Mouse (Mus musculus): Measurements from ENCODE around the gene Ankrd28.

DNA sequence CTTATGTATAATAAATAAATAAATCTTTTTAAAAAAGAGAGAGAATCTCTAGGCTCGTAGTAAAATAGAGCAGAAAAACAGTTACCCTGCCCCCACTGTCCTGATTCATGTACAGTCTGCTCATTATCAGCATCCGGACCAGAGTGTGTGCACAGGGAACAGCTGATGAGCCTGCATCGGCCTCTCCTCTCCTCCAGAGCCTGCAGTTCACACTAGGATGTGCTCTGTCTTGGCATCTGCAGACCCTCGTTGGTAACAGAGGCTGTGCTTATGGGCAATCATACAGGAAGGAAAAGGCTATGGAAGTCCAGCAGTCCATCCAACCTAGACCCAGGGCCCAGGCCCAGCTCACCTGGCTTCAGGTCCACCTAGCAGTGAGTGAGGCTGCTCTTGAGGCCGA lies 178.3 kb downstream of the Ankrd28 start:
- TF ChIP-seq POLR2A (IDR thresholded peaks at IDR 0.05; ENCODE audit: low read depth, low read length) (no peak), CTCF (IDR thresholded peaks at IDR 0.05; ENCODE audit: extremely low read depth, insufficient read depth, insufficient read length, insufficient replicate concordance) (no peak)

All from spleen, adult 2 months (tissue).